ENCODE assay signal across 25 mouse cellular contexts in the genomic region with DNA sequence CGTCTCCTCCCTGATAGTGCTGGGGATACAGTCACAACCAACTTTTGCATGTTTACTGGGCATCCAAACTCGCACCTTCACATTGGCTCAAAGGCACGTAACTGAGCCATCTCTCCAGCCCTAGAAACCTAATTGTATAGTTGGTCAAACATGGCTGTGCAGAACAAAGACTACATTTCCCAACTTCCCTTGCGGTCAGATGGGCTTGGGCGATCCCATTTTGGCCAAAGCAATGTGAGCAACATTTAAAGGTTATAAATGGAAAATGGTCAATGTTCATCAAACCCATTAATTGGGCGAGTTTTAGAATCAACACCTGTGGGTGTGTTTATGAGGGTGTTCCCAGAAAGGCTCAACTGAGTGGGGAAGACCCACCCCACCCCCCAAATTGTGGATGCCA. TPM values are rescaled to one million over a fixed set of nuclear protein-coding genes. Genes with fewer than 3 reads are reported as not detected.
DNase-seq lines count a peak whose midpoint lies in the region; ATAC-seq lines count a peak whose summit lies in the region.
"Had no signal": no experiment of that assay in that cellular context is flagged by ENCODE, and none has a peak within 500 bp of the region (broad histone marks: within the 10 kb centered on the region; RNA-seq: fewer than 3 reads in every experiment).

No protein-coding gene starts in this region.

- ATAC-seq in embryonic facial prominence, embryonic 13.5 days (ENCODE audit: insufficient number of reproducible peaks, insufficient read depth, low FRiP score, low TSS enrichment, low read depth) = no peak
- ATAC-seq in lung, embryonic 15.5 days (ENCODE audit: borderline replicate concordance, extremely low read depth, low FRiP score, low TSS enrichment) = no peak
- ATAC-seq: CD4-positive, CD25-positive, alpha-beta regulatory T cell, adult 4 months; forebrain, embryonic 16.5 days had no signal

- 94% methylated on average over 6 of the region's 6 CpGs for WGBS in embryonic facial prominence, embryonic 13.5 days
- 87% methylated on average over 6 of the region's 6 CpGs for WGBS in embryonic facial prominence, embryonic 10.5 days
- 90% methylated on average over 6 of the region's 6 CpGs for WGBS in lung, embryonic 15.5 days

- H3K4me3 ChIP-seq in embryonic facial prominence, embryonic 13.5 days = no peak overlapping the region
- H3K4me3 ChIP-seq in embryonic facial prominence, embryonic 10.5 days = no peak overlapping the region
- H3K4me3 ChIP-seq in lung, embryonic 15.5 days = no peak overlapping the region
- H3K4me3 ChIP-seq: embryonic facial prominence, embryonic 12.5 days; forebrain, embryonic 12.5 days; heart, adult 2 months; heart, embryonic 15.5 days; hindbrain, embryonic 10.5 days had no signal

- no peaks in the 10 kb centered on the region for H3K9me3 ChIP-seq in embryonic facial prominence, embryonic 13.5 days
- no peaks in the 10 kb centered on the region for H3K9me3 ChIP-seq in embryonic facial prominence, embryonic 10.5 days
- H3K9me3 ChIP-seq in lung, embryonic 15.5 days = no peaks in the 10 kb centered on the region
- H3K9me3 ChIP-seq: embryonic facial prominence, embryonic 12.5 days; forebrain, embryonic 12.5 days; G1E; heart, embryonic 15.5 days; hindbrain, embryonic 10.5 days had no signal

- no peak overlapping the region for H3K9ac ChIP-seq in embryonic facial prominence, embryonic 13.5 days
- no peak overlapping the region for H3K9ac ChIP-seq in lung, embryonic 15.5 days
- H3K9ac ChIP-seq: embryonic facial prominence, embryonic 12.5 days; forebrain, embryonic 12.5 days; heart, embryonic 15.5 days; hindbrain, embryonic 14.5 days had no signal

- no peaks in the 10 kb centered on the region for H3K27me3 ChIP-seq in embryonic facial prominence, embryonic 13.5 days
- H3K27me3 ChIP-seq in embryonic facial prominence, embryonic 10.5 days (replicated peaks; ENCODE audit: low read depth, poor library complexity, severe bottlenecking) = no peaks in the 10 kb centered on the region
- H3K27me3 ChIP-seq in lung, embryonic 15.5 days = no peaks in the 10 kb centered on the region
- H3K27me3 ChIP-seq: embryonic facial prominence, embryonic 12.5 days; forebrain, embryonic 12.5 days; heart, embryonic 15.5 days had no signal

- DNase-seq in embryonic facial prominence, embryonic 10.5 days (ENCODE audit: low spot score) = no peak
- no peak for DNase-seq in lung, postnatal 14 days
- DNase-seq in ES-CJ7 (ENCODE audit: low read depth, low spot score) (peak; percentile 29), ZHBTc4 (ENCODE audit: low read depth, low spot score) (peak; percentile 37)
- no peak for DNase-seq in urinary bladder, postnatal 25 days (ENCODE audit: low spot score)
- DNase-seq in thymus, postnatal 10 days (ENCODE audit: low spot score in 2 of 2) = no peak
- DNase-seq: adrenal gland, adult 2 months; adrenal gland, postnatal 36 days; B cell, adult 2 months; cerebellum, adult 2 months; cerebellum, postnatal 10 days; embryo, embryonic 11 days; gastrocnemius, postnatal 10 days; heart, adult 2 months had no signal

- H3K36me3 ChIP-seq in embryonic facial prominence, embryonic 13.5 days = no peaks in the 10 kb centered on the region
- H3K36me3 ChIP-seq in embryonic facial prominence, embryonic 10.5 days (replicated peaks) = no peaks in the 10 kb centered on the region
- no peaks in the 10 kb centered on the region for H3K36me3 ChIP-seq in lung, embryonic 15.5 days
- H3K36me3 ChIP-seq: embryonic facial prominence, embryonic 12.5 days; forebrain, embryonic 12.5 days; heart, embryonic 15.5 days; hindbrain, embryonic 10.5 days had no signal

- 0 out of 2 replicates have a peak overlapping the region, but pooled peaks have one; percentile 78 for H3K27ac ChIP-seq in embryonic facial prominence, embryonic 13.5 days
- H3K27ac ChIP-seq in embryonic facial prominence, embryonic 10.5 days (replicated peaks) = no peak overlapping the region
- H3K27ac ChIP-seq in lung, embryonic 15.5 days = peak overlapping the region; percentile 60
- H3K27ac ChIP-seq: embryonic facial prominence, embryonic 12.5 days; forebrain, embryonic 12.5 days; heart, adult 2 months; heart, embryonic 15.5 days; hindbrain, embryonic 10.5 days; hindbrain, embryonic 14.5 days had no signal

- H3K4me1 ChIP-seq in embryonic facial prominence, embryonic 13.5 days = peaks cover 26% of the 10 kb centered on the region
- no peaks in the 10 kb centered on the region for H3K4me1 ChIP-seq in embryonic facial prominence, embryonic 10.5 days
- peaks cover 17% of the 10 kb centered on the region for H3K4me1 ChIP-seq in lung, embryonic 15.5 days
- H3K4me1 ChIP-seq: forebrain, embryonic 12.5 days; hindbrain, embryonic 10.5 days had no signal

- H3K4me2 ChIP-seq in embryonic facial prominence, embryonic 13.5 days = no peak overlapping the region
- no peak overlapping the region for H3K4me2 ChIP-seq in lung, embryonic 15.5 days
- H3K4me2 ChIP-seq: embryonic facial prominence, embryonic 12.5 days; forebrain, embryonic 12.5 days; heart, embryonic 11.5 days; heart, embryonic 15.5 days; hindbrain, embryonic 14.5 days had no signal

RNA-seq across cellular contexts. Expression of a gene that starts 30.5 kb away (rescaled TPM):
- 56.2 and 69.9 TPM in 2 replicates for polyA plus RNA-seq in embryonic facial prominence, embryonic 13.5 days (2015; fragmentation: Nextera tagmentation; extraction: Ambion mirVana)
- polyA plus RNA-seq in embryonic facial prominence, embryonic 10.5 days (2016; fragmentation: Nextera tagmentation; extraction: Ambion mirVana) = 36.1 and 46.7 TPM in 2 replicates
- polyA plus RNA-seq in lung, embryonic 15.5 days (2015; fragmentation: Nextera tagmentation; extraction: Ambion mirVana) = 121 and 124 TPM in 2 replicates

Comparison
In these comparisons a context has a peak if more than half of its experiments do, and no peak if none do; other contexts are left out.
1. DNase-seq: peak in ES-CJ7 (single experiment) and ZHBTc4 (single experiment); none in embryonic facial prominence, embryonic 10.5 days (single experiment), lung, postnatal 14 days (single experiment), urinary bladder, postnatal 25 days (single experiment) and thymus, postnatal 10 days (0 of 2).